Mouse (Mus musculus): ENCODE measurements around the gene Olfr1168.
"Not testable (repeated sequence)": the region's sequence is repeated elsewhere in the genome, so short reads cannot be mapped to it uniquely, and the experiment has no call there.

DNA sequence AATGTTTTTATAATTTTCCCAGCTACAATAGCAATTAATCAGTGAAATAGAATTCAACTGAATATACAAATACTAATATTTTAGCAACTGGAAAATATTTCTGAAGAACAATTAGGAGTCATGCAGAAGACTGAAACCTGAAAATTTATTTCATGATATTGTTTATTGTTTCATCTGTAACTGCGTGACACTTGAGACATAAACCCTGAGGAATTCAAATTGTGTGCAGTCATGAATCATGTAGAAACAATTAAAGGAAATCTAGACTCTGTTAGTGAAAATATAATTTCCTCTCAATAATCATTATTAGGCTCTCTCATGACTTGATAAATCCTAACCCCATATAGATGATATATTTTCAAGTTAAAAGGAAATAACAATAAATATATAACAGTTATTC lies 26.6 kb upstream of the Olfr1168 start, which contains the start of gene Olfr1167:
- TF ChIP-seq CTCF (IDR thresholded peaks at IDR 0.05; ENCODE audit: borderline replicate concordance, extremely low read depth, insufficient read depth, insufficient read length); POLR2A (IDR thresholded peaks at IDR 0.05; ENCODE audit: borderline replicate concordance, extremely low read depth, insufficient read depth, insufficient read length, poor library complexity, severe bottlenecking): not testable (repeated sequence)

Data from brain, embryonic 14.5 days (tissue).